Mouse (Mus musculus): ENCODE measurements around the gene Lamb1. TPM values are rescaled to one million over a fixed set of nuclear protein-coding genes. Genes with fewer than 3 reads are reported as not detected.
A peak's percentile ranks its signal among the peaks of the same experiment; 100 is the strongest.

The Lamb1 gene
- polyA plus RNA-seq (2015; fragmentation: Nextera tagmentation; extraction: Ambion mirVana) = 92.1 and 113 TPM in 2 replicates

DNA sequence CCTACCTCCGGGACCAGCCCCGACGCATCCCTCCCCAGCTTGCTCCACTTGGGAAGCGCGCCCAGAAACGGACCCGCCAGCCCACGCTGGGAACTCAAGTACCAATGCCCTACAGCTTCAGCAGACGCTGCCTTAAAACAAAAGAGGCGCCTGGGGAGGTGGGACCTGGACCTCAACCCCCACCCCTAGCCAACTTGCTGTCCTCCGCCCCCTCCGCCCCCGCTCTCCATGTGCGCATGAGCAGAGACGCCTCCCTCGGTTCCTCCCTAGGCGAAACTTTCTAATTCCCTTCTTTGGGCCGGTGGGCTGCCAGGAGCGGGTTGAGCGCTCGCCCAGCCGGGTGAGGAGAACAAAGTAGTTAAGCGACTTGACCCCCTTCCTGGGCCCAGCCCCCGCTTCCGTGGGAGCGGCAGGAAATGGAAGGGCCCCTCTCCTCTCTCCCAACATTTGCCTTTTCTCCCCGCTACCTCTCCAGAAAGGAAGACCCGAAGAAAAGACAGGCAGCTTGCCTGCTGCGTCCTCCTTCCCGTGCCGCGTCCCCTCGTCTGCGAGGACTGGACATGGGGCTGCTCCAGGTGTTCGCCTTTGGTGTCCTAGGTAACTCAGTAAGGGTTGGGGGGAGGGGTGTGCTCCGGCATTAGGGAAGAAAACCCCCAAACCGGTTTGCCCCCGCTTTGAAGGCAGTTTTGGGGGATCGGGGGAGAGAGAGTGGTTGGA lies at the start of gene Lamb1:
Gene Lamb1, plus strand, starts transcription at position 230 of the 717 bp plus-strand sequence.
- H3K9ac ChIP-seq (ENCODE audit: low read length) = peak within 1 kb of the TSS; percentile 85
- H3K4me3 ChIP-seq (ENCODE audit: low read length) = peak within 1 kb of the TSS; percentile 87
- no peaks in the 10 kb centered on the region for H3K27me3 ChIP-seq (ENCODE audit: control insufficient read depth, insufficient read depth, low read length)
- ATAC-seq (replicated peaks; ENCODE audit: extremely low read depth, insufficient read depth, low FRiP score) = peak; percentile 75
- peak within 1 kb of the TSS; percentile 87 for H3K27ac ChIP-seq (ENCODE audit: low read length)
- peaks cover 8% of the 10 kb centered on the region for H3K36me3 ChIP-seq (ENCODE audit: control insufficient read depth, insufficient read depth)
- peaks cover 56% of the 10 kb centered on the region for H3K4me1 ChIP-seq (ENCODE audit: control insufficient read depth, insufficient read depth, low read length)
- no peaks in the 10 kb centered on the region for H3K9me3 ChIP-seq (replicated peaks; ENCODE audit: control insufficient read depth, low read length)
- WGBS = under 1% methylated on average over 39 of the region's 39 CpGs
- peak within 1 kb of the TSS; percentile 77 for H3K4me2 ChIP-seq (ENCODE audit: low read depth, low read length)

DNA sequence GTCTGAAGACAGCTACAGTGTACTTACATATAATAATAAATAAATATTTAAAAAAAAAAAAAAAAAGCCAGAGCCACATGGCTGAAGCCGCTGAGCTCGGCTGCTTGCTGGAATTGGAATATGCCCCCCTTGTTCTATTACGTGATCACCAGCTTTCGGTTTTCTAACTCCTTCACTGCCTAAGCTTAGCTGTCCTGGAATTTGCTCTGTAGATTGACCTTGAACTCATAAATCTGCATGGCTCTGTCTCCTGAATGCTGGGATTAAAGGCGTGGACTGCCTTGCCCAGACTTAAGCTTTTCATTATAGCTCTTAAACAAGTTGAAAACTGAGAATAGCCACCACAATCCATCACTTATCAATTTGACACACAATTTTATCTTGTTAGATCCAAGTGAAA lies 47.8 kb upstream of the Lamb1 start:
- 88% methylated on average over 5 of the region's 5 CpGs for WGBS

DNA sequence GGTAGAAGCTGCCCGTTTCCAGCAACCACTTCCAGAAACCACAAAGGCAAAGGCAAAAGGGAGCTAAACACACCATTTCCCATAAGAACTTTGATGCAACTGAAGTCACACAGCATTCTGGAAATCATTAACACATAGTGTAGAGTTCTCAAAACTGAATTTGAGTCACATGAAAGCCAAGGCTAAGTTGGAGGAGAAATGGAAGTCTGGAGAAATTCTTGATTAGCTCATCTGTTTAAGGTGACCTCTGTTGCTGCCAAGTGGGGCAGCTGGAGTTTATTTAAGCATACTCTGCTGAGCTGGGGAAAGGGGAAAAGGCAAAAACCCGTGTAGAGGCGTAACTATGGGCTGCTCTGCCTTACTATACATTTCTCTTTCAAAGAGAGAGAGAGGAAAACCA lies 46.3 kb upstream of the Lamb1 start:
- no peaks in the 10 kb centered on the region for H3K27me3 ChIP-seq (ENCODE audit: control insufficient read depth, insufficient read depth, low read length)
- no peak overlapping the region for H3K27ac ChIP-seq (ENCODE audit: low read length)
- no peaks in the 10 kb centered on the region for H3K9me3 ChIP-seq (replicated peaks; ENCODE audit: control insufficient read depth, low read length)
- WGBS = 45% methylated on average over 3 of the region's 3 CpGs
- H3K9ac ChIP-seq (ENCODE audit: low read length) = no peak overlapping the region
- ATAC-seq (replicated peaks; ENCODE audit: extremely low read depth, insufficient read depth, low FRiP score) = no peak
- peaks cover 12% of the 10 kb centered on the region for H3K4me1 ChIP-seq (ENCODE audit: control insufficient read depth, insufficient read depth, low read length)
- H3K36me3 ChIP-seq (ENCODE audit: control insufficient read depth, insufficient read depth) = no peaks in the 10 kb centered on the region
- H3K4me2 ChIP-seq (ENCODE audit: low read depth, low read length) = no peak overlapping the region
- no peak overlapping the region for H3K4me3 ChIP-seq (ENCODE audit: low read length)

More for the DNA sequence above, 47.8 kb upstream of the Lamb1 start:
- Histone ChIP-seq H3K36me3 (ENCODE audit: control insufficient read depth, insufficient read depth) (no peaks in the 10 kb centered on the region), H3K9me3 (replicated peaks; ENCODE audit: control insufficient read depth, low read length) (no peaks in the 10 kb centered on the region), H3K4me3 (ENCODE audit: low read length) (no peak overlapping the region), H3K9ac (ENCODE audit: low read length) (no peak overlapping the region), H3K27me3 (ENCODE audit: control insufficient read depth, insufficient read depth, low read length) (no peaks in the 10 kb centered on the region), H3K4me2 (ENCODE audit: low read depth, low read length) (no peak overlapping the region), H3K27ac (ENCODE audit: low read length) (no peak overlapping the region), H3K4me1 (ENCODE audit: control insufficient read depth, insufficient read depth, low read length) (peaks cover 16% of the 10 kb centered on the region)
- no peak for ATAC-seq (replicated peaks; ENCODE audit: extremely low read depth, insufficient read depth, low FRiP score)

GRCm38 (mm10) chr12:31221522-31221921 lies 43.5 kb upstream of the Lamb1 start:
- Histone ChIP-seq H3K4me3 (ENCODE audit: low read length) (no peak overlapping the region), H3K4me2 (ENCODE audit: low read depth, low read length) (no peak overlapping the region), H3K9ac (ENCODE audit: low read length) (no peak overlapping the region), H3K27ac (ENCODE audit: low read length) (no peak overlapping the region), H3K27me3 (ENCODE audit: control insufficient read depth, insufficient read depth, low read length) (no peaks in the 10 kb centered on the region), H3K9me3 (replicated peaks; ENCODE audit: control insufficient read depth, low read length) (no peaks in the 10 kb centered on the region), H3K4me1 (ENCODE audit: control insufficient read depth, insufficient read depth, low read length) (peaks cover 8% of the 10 kb centered on the region), H3K36me3 (ENCODE audit: control insufficient read depth, insufficient read depth) (no peaks in the 10 kb centered on the region)
- no peak for ATAC-seq (replicated peaks; ENCODE audit: extremely low read depth, insufficient read depth, low FRiP score)
- WGBS = 43% methylated on average over 6 of the region's 6 CpGs

GRCm38 (mm10) chr12:31222282-31222681 lies 42.8 kb upstream of the Lamb1 start:
- Histone ChIP-seq H3K4me2 (ENCODE audit: low read depth, low read length) (no peak overlapping the region), H3K4me3 (ENCODE audit: low read length) (no peak overlapping the region), H3K36me3 (ENCODE audit: control insufficient read depth, insufficient read depth) (no peaks in the 10 kb centered on the region), H3K9ac (ENCODE audit: low read length) (no peak overlapping the region), H3K4me1 (ENCODE audit: control insufficient read depth, insufficient read depth, low read length) (peaks cover 8% of the 10 kb centered on the region), H3K27ac (ENCODE audit: low read length) (no peak overlapping the region), H3K9me3 (replicated peaks; ENCODE audit: control insufficient read depth, low read length) (no peaks in the 10 kb centered on the region), H3K27me3 (ENCODE audit: control insufficient read depth, insufficient read depth, low read length) (no peaks in the 10 kb centered on the region)
- ATAC-seq (replicated peaks; ENCODE audit: extremely low read depth, insufficient read depth, low FRiP score) = no peak
- WGBS = 39% methylated on average over 2 of the region's 2 CpGs

- Histone ChIP-seq H3K9ac (ENCODE audit: low read length) (no peak overlapping the region), H3K27me3 (ENCODE audit: control insufficient read depth, insufficient read depth, low read length) (no peaks in the 10 kb centered on the region), H3K4me1 (ENCODE audit: control insufficient read depth, insufficient read depth, low read length) (peaks cover 8% of the 10 kb centered on the region), H3K9me3 (replicated peaks; ENCODE audit: control insufficient read depth, low read length) (no peaks in the 10 kb centered on the region), H3K4me2 (ENCODE audit: low read depth, low read length) (no peak overlapping the region), H3K36me3 (ENCODE audit: control insufficient read depth, insufficient read depth) (no peaks in the 10 kb centered on the region), H3K27ac (ENCODE audit: low read length) (no peak overlapping the region), H3K4me3 (ENCODE audit: low read length) (no peak overlapping the region)
- ATAC-seq (replicated peaks; ENCODE audit: extremely low read depth, insufficient read depth, low FRiP score) = no peak
- 44% methylated on average over 3 of the region's 3 CpGs for WGBS
Observed at GRCm38 (mm10) chr12:31222741-31223140, 42.3 kb upstream of the Lamb1 start.

DNA sequence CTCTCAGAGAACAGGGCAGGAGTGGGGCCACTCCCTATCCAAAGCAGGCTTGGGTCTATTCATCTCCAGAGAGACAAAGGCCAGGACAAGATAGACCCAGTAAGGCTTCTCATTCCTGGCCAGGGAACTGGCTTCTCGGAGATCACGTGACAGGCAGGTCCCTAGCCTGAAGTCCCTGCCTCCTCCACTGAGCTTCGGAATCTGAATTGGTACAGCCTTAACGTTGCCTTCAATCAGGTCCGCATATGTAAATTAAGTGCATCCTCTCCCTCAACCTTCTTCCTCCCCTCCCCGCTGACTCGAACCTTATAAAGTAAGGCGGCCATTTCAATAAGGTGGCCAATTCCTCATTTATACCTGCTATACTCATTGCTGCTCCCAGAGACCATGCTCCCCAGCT lies 39.6 kb upstream of the Lamb1 start:
- no peaks in the 10 kb centered on the region for H3K27me3 ChIP-seq (ENCODE audit: control insufficient read depth, insufficient read depth, low read length)
- 65% methylated on average over 8 of the region's 8 CpGs for WGBS
- ATAC-seq (replicated peaks; ENCODE audit: extremely low read depth, insufficient read depth, low FRiP score) = no peak
- no peak overlapping the region for H3K9ac ChIP-seq (ENCODE audit: low read length)
- no peak overlapping the region for H3K4me3 ChIP-seq (ENCODE audit: low read length)
- H3K9me3 ChIP-seq (replicated peaks; ENCODE audit: control insufficient read depth, low read length) = no peaks in the 10 kb centered on the region
- H3K4me2 ChIP-seq (ENCODE audit: low read depth, low read length) = no peak overlapping the region
- peaks cover 17% of the 10 kb centered on the region for H3K4me1 ChIP-seq (ENCODE audit: control insufficient read depth, insufficient read depth, low read length)
- no peak overlapping the region for H3K27ac ChIP-seq (ENCODE audit: low read length)
- H3K36me3 ChIP-seq (ENCODE audit: control insufficient read depth, insufficient read depth) = no peaks in the 10 kb centered on the region

DNA sequence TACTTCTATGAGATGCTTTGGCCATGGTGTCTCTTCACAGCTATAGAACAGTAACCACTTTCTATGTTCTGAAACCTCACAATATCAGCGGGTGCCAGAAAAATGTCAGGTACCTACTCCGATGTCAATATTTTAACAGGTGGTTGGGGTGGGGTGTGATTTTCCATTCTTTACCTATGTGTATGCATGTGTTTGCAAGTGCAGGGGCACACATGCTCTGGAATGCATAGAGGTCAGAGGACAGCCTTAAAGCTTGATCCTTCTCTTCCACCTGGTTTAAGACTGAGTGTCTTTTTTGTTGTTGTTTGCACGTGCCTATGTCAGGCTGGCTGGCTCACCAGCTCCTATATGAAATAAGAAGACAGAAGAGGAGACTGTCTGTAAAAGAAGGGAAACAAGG lies 37.9 kb upstream of the Lamb1 start:
- H3K27me3 ChIP-seq (ENCODE audit: control insufficient read depth, insufficient read depth, low read length) = no peaks in the 10 kb centered on the region
- no peak overlapping the region for H3K4me2 ChIP-seq (ENCODE audit: low read depth, low read length)
- no peak for ATAC-seq (replicated peaks; ENCODE audit: extremely low read depth, insufficient read depth, low FRiP score)
- no peaks in the 10 kb centered on the region for H3K36me3 ChIP-seq (ENCODE audit: control insufficient read depth, insufficient read depth)
- H3K9me3 ChIP-seq (replicated peaks; ENCODE audit: control insufficient read depth, low read length) = no peaks in the 10 kb centered on the region
- WGBS = 84% methylated on average over 3 of the region's 3 CpGs
- peaks cover 18% of the 10 kb centered on the region for H3K4me1 ChIP-seq (ENCODE audit: control insufficient read depth, insufficient read depth, low read length)
- H3K4me3 ChIP-seq (ENCODE audit: low read length) = no peak overlapping the region
- H3K9ac ChIP-seq (ENCODE audit: low read length) = no peak overlapping the region
- no peak overlapping the region for H3K27ac ChIP-seq (ENCODE audit: low read length)

GRCm38 (mm10) chr12:31228878-31229277 lies 36.2 kb upstream of the Lamb1 start:
- 44% methylated on average over 7 of the region's 7 CpGs for WGBS
- H3K4me1 ChIP-seq (ENCODE audit: control insufficient read depth, insufficient read depth, low read length) = peaks cover 16% of the 10 kb centered on the region
- no peaks in the 10 kb centered on the region for H3K36me3 ChIP-seq (ENCODE audit: control insufficient read depth, insufficient read depth)
- H3K27me3 ChIP-seq (ENCODE audit: control insufficient read depth, insufficient read depth, low read length) = no peaks in the 10 kb centered on the region
- no peaks in the 10 kb centered on the region for H3K9me3 ChIP-seq (replicated peaks; ENCODE audit: control insufficient read depth, low read length)
- ATAC-seq (replicated peaks; ENCODE audit: extremely low read depth, insufficient read depth, low FRiP score) = 0 out of 2 replicates have a peak, but pooled peaks have one; percentile 28
- H3K9ac ChIP-seq (ENCODE audit: low read length) = no peak overlapping the region; the same call in 1 of the 2 replicates
- H3K4me2 ChIP-seq (ENCODE audit: low read depth, low read length) = no peak overlapping the region
- no peak overlapping the region for H3K4me3 ChIP-seq (ENCODE audit: low read length)
- H3K27ac ChIP-seq (ENCODE audit: low read length) = peak overlapping the region; percentile 47; the same call in 1 of the 2 replicates
